Mouse (Mus musculus) liver, embryonic 14.5 days (tissue): ENCODE results near the gene Slc9b2. TPM values are rescaled to one million over a fixed set of nuclear protein-coding genes. Genes with fewer than 3 reads are reported as not detected.

Experiments used
- ATAC-seq: fragments of 200-750 bp; cut with Nextera tagmentation; 2 replicates; pipeline ENCODE4 v1.8.0; 2017; ENCODE audit warnings: moderate number of reproducible peaks, mild to moderate bottlenecking, moderate library complexity; ENCODE audit not compliant: insufficient read depth
- DNase-seq, 3 experiments: peaks; one replicate each; pipeline ENCODE4 v3.0.0-alpha.2; 2012 to 2013; ENCODE audit warnings: low read depth in 3 of 3, low spot score in 3 of 3
- H3K27ac ChIP-seq: fragments of 300-500 bp; sonication (generic); 2 replicates; pipeline ENCODE4 v1.5.1; 2014; ENCODE audit warnings: moderate library complexity, mild to moderate bottlenecking, control low read depth, inconsistent platforms
- H3K27me3 ChIP-seq: fragments of 300-500 bp; sonication (generic); 2 replicates; pipeline ENCODE4 v1.6.1; 2014; ENCODE audit warnings: mild to moderate bottlenecking, low read length, moderate library complexity; ENCODE audit not compliant: control insufficient read depth, insufficient read depth
- H3K36me3 ChIP-seq: fragments of 300-500 bp; sonication (generic); replicated peaks from 2 replicates; pipeline ENCODE4 v1.6.1; 2014; ENCODE audit warnings: low read depth; ENCODE audit not compliant: control insufficient read depth, insufficient read depth
- H3K4me1 ChIP-seq, 2 experiments: fragments of 200-500 bp in 1 of 2; fragments of 300-500 bp in 1 of 2; sonication (generic) in 1 of 2; replicated peaks; 2 replicates each; pipeline ENCODE4 v1.6.1; 2012 to 2014; ENCODE audit warnings: antibody characterized with exemption in 1 of 2, inconsistent platforms in 1 of 2, low read length in 1 of 2; ENCODE audit not compliant: control insufficient read depth in 2 of 2, insufficient read depth in 2 of 2
- H3K4me2 ChIP-seq: fragments of 300-500 bp; sonication (generic); 2 replicates; pipeline ENCODE4 v1.6.1; 2014; ENCODE audit warnings: low read depth, mild to moderate bottlenecking, control low read depth, moderate library complexity
- H3K4me3 ChIP-seq, 2 experiments: fragments of 200-500 bp in 1 of 2; fragments of 300-500 bp in 1 of 2; sonication (generic) in 1 of 2; 2 replicates each; pipeline ENCODE4 v1.5.1; 2012 to 2014; ENCODE audit warnings: low read depth in 2 of 2, low read length in 2 of 2, mild to moderate bottlenecking in 2 of 2, control low read depth in 1 of 2, inconsistent platforms in 1 of 2, moderate library complexity in 1 of 2; ENCODE audit not compliant: insufficient read depth in 1 of 2
- H3K9ac ChIP-seq: fragments of 300-500 bp; sonication (generic); replicated peaks from 2 replicates; pipeline ENCODE4 v1.6.1; 2014; ENCODE audit warnings: mild to moderate bottlenecking, control low read depth, moderate library complexity
- H3K9me3 ChIP-seq: fragments of 300-500 bp; sonication (generic); 2 replicates; pipeline ENCODE4 v1.6.1; 2016; ENCODE audit warnings: low read length, mixed read lengths; ENCODE audit not compliant: control insufficient read depth
- CTCF ChIP-seq: IDR thresholded peaks from 2 replicates; pipeline ENCODE4 v1.5.1; 2016; ENCODE audit warnings: antibody characterized with exemption, low read depth, control low read depth
- EP300 ChIP-seq: IDR thresholded peaks from 2 replicates; pipeline ENCODE4 v1.6.1; 2016; ENCODE audit warnings: antibody characterized with exemption, low read depth
- WGBS: fragments of 180-500 bp; shearing (Covaris S2); extraction: QIAGEN DNeasy Blood & Tissue Kit; methylation state at CpG from one replicate; pipeline ENCODE4 v1.1.7; 2014; ENCODE audit not compliant: insufficient replicate concordance; 5-methylcytosine and 5-hydroxymethylcytosine counted together
- polyA plus RNA-seq, 2 experiments: library from polyadenylated mRNA; depleted of rRNA in 1 of 2; stranded (reverse) in 1 of 2; unstranded in 1 of 2; fragments of >200 nt; fragmentation: Nextera tagmentation in 1 of 2; extraction: Ambion mirVana in 1 of 2; gene quantifications; 2 replicates each; pipeline versions ENCODE4 v1.2.1 to v1.2.3; 2012 to 2014

Gene Slc9b2
- polyA plus RNA-seq, 2 experiments = 0.02 to 0.22 TPM

DNA sequence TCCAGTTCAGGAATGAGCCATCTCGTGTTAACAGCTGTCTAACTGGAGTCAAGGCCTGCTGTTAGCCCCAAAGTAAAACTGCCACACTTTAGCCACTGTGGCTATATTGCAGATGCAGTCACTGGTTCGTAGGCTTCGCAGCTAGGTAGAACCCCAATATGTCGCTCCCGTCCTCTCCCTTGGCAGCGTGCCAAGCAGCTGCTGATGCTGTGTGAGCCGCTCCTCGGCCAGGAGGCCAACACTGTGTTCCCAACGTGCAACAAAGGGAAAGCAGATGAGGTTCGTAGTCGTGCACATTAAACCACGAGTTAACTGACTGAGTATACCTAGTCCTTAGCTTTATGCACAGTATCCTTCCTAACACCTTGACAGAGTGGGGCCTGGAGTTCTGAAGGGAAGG is 34.9 kb upstream of the Slc9b2 start:
- H3K36me3 ChIP-seq = peaks cover 51% of the 10 kb centered on the region
- no peak for ATAC-seq
- 89% methylated on average over 12 of the region's 12 CpGs for WGBS
- no peaks in the 10 kb centered on the region for H3K27me3 ChIP-seq
- no peak for DNase-seq
- no peaks in the 10 kb centered on the region for H3K4me1 ChIP-seq
- H3K9ac ChIP-seq = no peak overlapping the region
- H3K4me2 ChIP-seq = no peak overlapping the region
- H3K27ac ChIP-seq = no peak overlapping the region
- no peaks in the 10 kb centered on the region for H3K9me3 ChIP-seq
- H3K4me3 ChIP-seq = no peak overlapping the region
- no peak for TF ChIP-seq CTCF
- TF ChIP-seq EP300 = no peak

DNA sequence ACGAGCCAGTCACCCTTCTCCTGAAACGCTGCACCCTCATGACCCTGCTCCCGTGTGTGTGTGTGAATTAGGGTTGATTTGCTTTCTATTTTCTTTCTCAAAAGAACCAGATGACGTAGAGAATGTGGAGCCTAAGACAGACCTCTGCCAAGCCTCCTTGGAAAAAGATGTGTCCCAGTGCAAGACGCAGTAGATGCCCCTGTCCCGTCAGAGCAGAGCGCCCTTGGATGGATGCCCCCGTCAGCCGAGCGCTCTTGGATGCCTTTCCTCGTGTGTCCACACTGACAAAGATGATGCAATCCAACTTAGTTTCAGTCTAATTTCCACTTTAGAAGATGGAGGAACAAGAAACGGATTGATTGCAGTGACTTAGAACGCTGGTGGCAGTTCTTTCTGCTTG is 34.5 kb upstream of the Slc9b2 start:
- Histone ChIP-seq H3K9me3 (no peaks in the 10 kb centered on the region), H3K36me3 (peaks cover 47% of the 10 kb centered on the region), H3K9ac (no peak overlapping the region), H3K4me1 (no peaks in the 10 kb centered on the region), H3K27me3 (no peaks in the 10 kb centered on the region), H3K4me3 (no peak overlapping the region), H3K27ac (no peak overlapping the region), H3K4me2 (no peak overlapping the region)
- no peak for ATAC-seq
- WGBS = 85% methylated on average over 13 of the region's 13 CpGs
- no peak for TF ChIP-seq EP300
- no peak for TF ChIP-seq CTCF
- DNase-seq = no peak

DNA sequence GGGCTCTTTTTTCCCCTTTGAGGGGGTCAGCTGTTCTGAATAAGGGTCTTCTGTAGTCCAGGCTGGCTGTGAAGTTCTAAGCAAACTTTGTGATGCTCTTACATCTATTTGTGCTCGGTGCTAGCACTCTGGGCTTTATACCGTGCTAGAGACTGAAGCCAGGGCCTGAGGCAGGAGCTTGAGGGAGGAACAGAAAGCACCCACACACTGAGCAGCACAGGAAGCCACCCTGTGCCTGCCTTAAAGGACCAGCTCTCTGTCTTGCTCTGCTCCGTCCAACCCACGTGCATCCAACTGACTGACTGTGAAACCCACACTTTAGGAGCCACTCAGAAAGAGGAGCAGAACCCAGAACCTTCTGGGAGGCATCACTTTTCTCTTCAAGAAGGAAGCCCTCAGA is 27.3 kb upstream of the Slc9b2 start:
- H3K4me1 ChIP-seq = no peaks in the 10 kb centered on the region
- DNase-seq = no peak
- no peak overlapping the region for H3K9ac ChIP-seq
- no peak overlapping the region for H3K4me2 ChIP-seq
- H3K4me3 ChIP-seq = no peak overlapping the region
- H3K27me3 ChIP-seq = no peaks in the 10 kb centered on the region
- 35% methylated on average over 4 of the region's 4 CpGs for WGBS
- H3K27ac ChIP-seq = no peak overlapping the region
- TF ChIP-seq EP300 = no peak
- TF ChIP-seq CTCF = no peak
- ATAC-seq = no peak
- H3K36me3 ChIP-seq = no peaks in the 10 kb centered on the region
- no peaks in the 10 kb centered on the region for H3K9me3 ChIP-seq

DNA sequence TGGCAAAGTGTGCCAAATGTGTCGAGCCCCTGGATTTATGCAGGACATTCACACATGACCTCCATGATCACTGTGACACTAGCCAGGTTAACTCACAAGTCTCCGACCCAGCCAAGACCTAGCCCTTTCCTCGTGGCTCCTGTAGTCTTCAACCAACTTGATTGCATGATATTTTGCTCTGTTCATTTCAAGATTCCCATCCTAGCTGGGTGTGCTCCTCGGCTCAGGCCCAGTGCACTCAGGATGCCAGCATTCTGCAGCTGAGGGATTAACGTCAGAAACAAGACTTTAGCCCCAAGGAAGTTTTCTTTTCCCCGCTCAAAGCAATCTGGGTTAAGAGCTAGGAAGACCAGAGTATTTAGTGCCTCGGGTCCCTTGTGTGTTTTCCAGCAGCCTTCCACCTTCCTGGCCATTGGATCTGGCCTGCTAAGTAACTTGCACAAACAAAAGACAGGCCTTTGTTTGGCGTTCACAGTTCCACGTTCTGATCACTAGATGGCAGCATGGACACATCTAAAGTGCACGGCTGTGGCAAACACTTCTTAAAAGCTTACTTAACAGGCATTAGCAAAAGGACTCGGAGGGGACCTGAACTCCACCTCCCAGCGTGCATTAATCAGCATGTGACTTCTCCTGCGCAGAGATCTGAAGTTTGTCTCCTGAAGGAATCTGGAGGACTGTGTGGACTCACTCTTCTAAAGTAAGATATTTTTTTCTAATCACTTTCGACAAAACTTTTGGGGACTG is 26.7 kb upstream of the Slc9b2 start, which contains the start of gene Bdh2:
Gene Bdh2 (plus strand): TSS at position 553 of the 747 bp plus-strand sequence.
- Histone ChIP-seq H3K4me3 (no peak within 1 kb of the TSS), H3K27ac (no peak within 1 kb of the TSS), H3K4me2 (no peak within 1 kb of the TSS), H3K9ac (no peak within 1 kb of the TSS), H3K36me3 (no peaks in the 10 kb centered on the region), H3K9me3 (no peaks in the 10 kb centered on the region), H3K27me3 (no peaks in the 10 kb centered on the region), H3K4me1 (no peaks in the 10 kb centered on the region)
- DNase-seq = peak; percentile 42 to 49 (median 48)
- 21% methylated on average over 14 of the region's 14 CpGs for WGBS
- TF ChIP-seq CTCF (peak; percentile 78), EP300 (no peak)
- ATAC-seq = no peak

DNA sequence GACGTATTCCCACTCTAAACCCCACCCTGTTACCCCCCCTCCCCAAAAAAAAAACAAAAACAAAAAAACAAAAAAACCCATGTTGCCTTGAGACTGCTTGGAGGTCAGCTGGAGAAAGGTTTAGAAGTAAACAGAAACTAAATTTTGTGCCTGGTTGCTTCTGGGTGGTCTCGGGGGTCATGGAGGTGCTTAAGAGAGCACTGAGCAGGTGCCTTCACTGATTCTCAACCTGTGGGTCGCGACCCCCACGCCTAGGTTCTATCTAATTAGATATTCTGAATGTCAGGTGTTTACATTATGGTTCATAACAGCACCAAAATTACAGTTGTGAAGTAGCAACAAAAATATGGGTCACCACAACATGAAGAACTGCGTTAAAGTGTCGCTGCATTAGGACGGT is 25.8 kb upstream of the Slc9b2 start:
- ATAC-seq (no peak), DNase-seq (peak in 1 of 3 experiments; percentile 13)
- H3K9ac ChIP-seq = no peak overlapping the region
- H3K4me2 ChIP-seq = no peak overlapping the region
- TF ChIP-seq EP300 (no peak), CTCF (no peak)
- H3K4me3 ChIP-seq = no peak overlapping the region
- H3K36me3 ChIP-seq = no peaks in the 10 kb centered on the region
- WGBS = 66% methylated on average over 8 of the region's 8 CpGs
- no peaks in the 10 kb centered on the region for H3K27me3 ChIP-seq
- no peaks in the 10 kb centered on the region for H3K9me3 ChIP-seq
- no peak overlapping the region for H3K27ac ChIP-seq
- no peaks in the 10 kb centered on the region for H3K4me1 ChIP-seq
